Mouse (Mus musculus): ENCODE results near the gene Nrg3.

- TF ChIP-seq POLR2A (IDR thresholded peaks at IDR 0.05; ENCODE audit: insufficient read length, low read depth): no peak
- no peak for TF ChIP-seq MYOG (IDR thresholded peaks at IDR 0.05; ENCODE audit: control insufficient read depth in 1 of 3, insufficient read depth in 1 of 3, insufficient read length in 2 of 3, low read depth in 2 of 3)
- TF ChIP-seq USF1 (IDR thresholded peaks at IDR 0.05; ENCODE audit: low read depth): no peak
- TF ChIP-seq TCF12 (IDR thresholded peaks at IDR 0.05; ENCODE audit: insufficient read depth, poor library complexity, severe bottlenecking): no peak
- no peak for TF ChIP-seq POLR2AphosphoS2 (IDR thresholded peaks at IDR 0.05; ENCODE audit: insufficient read length, low read depth)
Measured at GRCm38 (mm10) chr14:38936483-38937054, 536.3 kb downstream of the Nrg3 start.

Data from myocyte (in vitro differentiated cells).